Mouse (Mus musculus) mature B cell (primary cell): Measurements from ENCODE around the gene Ubtd2.

Source experiments
- in situ Hi-C: fragments of 300-500 bp; cut with MboI; formaldehyde crosslinking; loops from 2 replicates; pipeline ENCODE4 v1.14.3; 2019

Ubtd2 gene

GRCm38 (mm10) chr11:32561465-32562355, 106.5 kb downstream of the Ubtd2 start:
- in situ Hi-C loops, result no loop called here

GRCm38 (mm10) chr11:32562706-32563105, 107.5 kb downstream of the Ubtd2 start:
- in situ Hi-C loops, result no loop called here

GRCm38 (mm10) chr11:32563660-32564059, 108.5 kb downstream of the Ubtd2 start:
- in situ Hi-C loops, result no loop called here

GRCm38 (mm10) chr11:32564629-32565028, 109.5 kb downstream of the Ubtd2 start:
- in situ Hi-C loops, result no loop called here

- in situ Hi-C loops, result no loop called here
Measured at GRCm38 (mm10) chr11:32565088-32565487, 109.9 kb downstream of the Ubtd2 start.

- in situ Hi-C loops, result no loop called here
Measured at GRCm38 (mm10) chr11:32566184-32566583, 111.0 kb downstream of the Ubtd2 start.
